Mouse (Mus musculus): ENCODE measurements around the gene Vsig2. TPM values are rescaled to one million over a fixed set of nuclear protein-coding genes. Genes with fewer than 3 reads are reported as not detected.
A peak's percentile ranks its signal among the peaks of the same experiment; 100 is the strongest.

Vsig2 gene
- polyA plus RNA-seq, 1 experiment from 2014 or later, result 0.15 TPM

DNA sequence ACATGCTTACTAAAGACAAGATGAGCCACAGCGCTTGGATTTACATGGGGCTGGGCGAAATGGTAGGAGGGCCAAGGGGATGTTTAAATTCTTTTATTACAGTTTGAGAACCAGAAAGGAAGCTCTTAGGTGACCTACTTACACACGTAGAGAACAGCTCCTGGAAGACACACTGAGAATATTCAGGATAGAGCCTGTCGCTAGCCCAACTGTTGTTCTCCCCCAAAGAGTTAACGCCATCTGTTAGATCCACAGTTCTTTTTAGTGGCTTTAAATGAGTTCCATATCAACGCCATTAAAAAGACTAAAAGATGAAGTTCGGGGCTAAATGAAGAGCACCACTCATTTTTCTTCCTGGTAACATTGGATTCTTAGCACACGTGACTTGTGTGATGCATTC lies 20.1 kb upstream of the Vsig2 start:
- Histone ChIP-seq H3K27ac (no peak overlapping the region), H3K4me2 (no peak overlapping the region), H3K9me3 (replicated peaks) (no peaks in the 10 kb centered on the region), H3K9ac (no peak overlapping the region), H3K4me1 (replicated peaks) (peaks cover 18% of the 10 kb centered on the region), H3K36me3 (peaks cover 11% of the 10 kb centered on the region), H3K4me3 (replicated peaks) (no peak overlapping the region), H3K27me3 (no peaks in the 10 kb centered on the region)
- no peak for DNase-seq
- 82% methylated on average over 8 of the region's 8 CpGs for WGBS (ENCODE audit: insufficient replicate concordance)
- ATAC-seq (ENCODE audit: low read depth), result no peak

DNA sequence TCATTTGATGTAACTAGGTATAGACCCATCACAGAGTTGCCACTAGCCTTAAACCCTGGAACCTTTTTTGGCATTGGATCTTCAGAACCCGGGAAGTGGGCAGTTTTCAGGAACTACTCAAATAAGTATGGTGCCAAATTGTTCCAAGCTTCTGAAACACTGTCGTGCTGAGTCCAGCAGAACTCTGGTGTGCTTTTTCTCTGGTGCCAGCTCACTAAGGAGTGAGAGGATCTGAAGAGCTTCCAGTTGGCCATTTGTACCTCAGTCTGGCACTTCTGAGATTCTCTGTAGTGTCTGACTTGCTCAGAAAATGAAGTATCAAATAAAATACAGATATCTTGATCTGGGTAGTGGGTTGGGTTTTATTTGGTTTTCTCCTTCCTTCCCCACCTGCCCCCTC lies 19.1 kb upstream of the Vsig2 start:
- H3K9me3 ChIP-seq (replicated peaks), result no peaks in the 10 kb centered on the region
- ATAC-seq (ENCODE audit: low read depth), result no peak
- 67% methylated on average over 2 of the region's 2 CpGs for WGBS (ENCODE audit: insufficient replicate concordance)

DNA sequence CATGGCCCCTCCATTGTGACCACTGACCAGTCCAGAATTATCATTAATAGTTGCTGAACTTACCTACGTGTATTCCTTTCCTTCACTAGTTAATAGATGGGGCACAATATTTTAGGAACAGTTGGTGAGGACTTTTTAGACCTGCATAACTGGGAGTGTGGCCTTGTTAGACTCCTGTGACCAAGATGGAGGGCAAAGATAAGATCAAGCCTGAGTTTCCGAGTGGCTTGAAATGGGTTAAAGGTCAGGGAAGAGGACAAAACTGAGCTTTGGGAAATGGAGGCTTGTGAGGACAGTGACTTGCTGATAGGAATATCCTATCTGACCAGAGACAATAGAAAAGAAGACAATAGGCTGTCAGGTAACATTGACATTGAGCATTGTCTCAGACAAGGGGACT lies 13.6 kb upstream of the Vsig2 start:
- Histone ChIP-seq H3K36me3 (peaks cover 6% of the 10 kb centered on the region), H3K27ac (no peak overlapping the region), H3K9ac (no peak overlapping the region), H3K9me3 (replicated peaks) (no peaks in the 10 kb centered on the region), H3K4me3 (replicated peaks) (no peak overlapping the region), H3K27me3 (peaks cover 48% of the 10 kb centered on the region), H3K4me2 (no peak overlapping the region), H3K4me1 (replicated peaks) (peaks cover 22% of the 10 kb centered on the region)
- WGBS (ENCODE audit: insufficient replicate concordance), result 70% methylated on average over 2 of the region's 2 CpGs
- DNase-seq, result no peak
- no peak for ATAC-seq (ENCODE audit: low read depth)

More for the DNA sequence above, 19.1 kb upstream of the Vsig2 start:
- no peak for DNase-seq
- Histone ChIP-seq H3K4me2 (no peak overlapping the region), H3K27me3 (no peaks in the 10 kb centered on the region), H3K4me1 (replicated peaks) (peaks cover 17% of the 10 kb centered on the region), H3K27ac (no peak overlapping the region), H3K4me3 (replicated peaks) (no peak overlapping the region), H3K36me3 (peaks cover 11% of the 10 kb centered on the region), H3K9ac (no peak overlapping the region)

DNA sequence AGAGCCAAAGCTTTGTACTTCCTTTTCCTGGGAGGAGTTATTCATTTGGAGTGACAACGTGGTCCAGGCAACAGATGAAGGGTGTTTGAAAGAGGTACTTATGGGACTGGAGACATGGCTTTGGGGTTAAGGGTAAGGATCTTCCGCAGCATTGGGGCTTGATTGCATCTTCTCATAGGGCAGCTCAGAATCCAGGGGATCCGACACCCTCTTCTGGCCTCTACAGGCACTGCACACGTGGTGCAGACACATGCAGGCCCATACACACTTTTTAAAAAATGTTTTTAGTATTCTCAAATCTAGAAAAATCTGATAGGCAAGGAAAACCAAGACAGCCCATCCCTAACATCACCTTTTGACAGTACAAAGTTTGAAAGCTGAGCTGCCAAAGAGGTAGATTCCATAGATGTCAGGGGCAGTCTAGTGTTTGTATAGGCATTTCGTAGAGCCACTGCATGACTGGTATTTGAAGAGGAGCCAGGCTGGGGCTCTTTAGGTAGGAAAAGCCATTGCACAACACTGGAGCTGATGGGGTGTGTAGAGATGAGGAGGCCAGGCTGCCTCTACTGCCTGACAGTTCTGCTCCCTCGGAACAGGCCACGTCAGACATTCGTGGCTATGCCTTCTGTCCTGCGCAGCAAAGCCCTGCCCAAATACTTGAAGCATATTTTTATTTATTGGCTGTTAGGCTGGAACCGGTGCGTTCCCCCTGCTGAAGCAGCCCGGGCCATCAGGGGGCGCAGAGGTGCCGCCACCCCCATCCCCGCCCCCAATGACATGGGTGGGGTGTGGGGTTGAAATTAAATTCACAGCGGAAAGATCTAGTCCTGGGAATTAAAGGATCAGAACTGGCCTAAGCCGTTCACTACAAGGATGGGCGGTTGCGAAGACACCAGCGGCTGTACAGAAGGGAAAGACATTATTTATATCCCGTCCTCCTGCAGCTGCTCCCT lies 12.3 kb upstream of the Vsig2 start:
- ATAC-seq (ENCODE audit: low read depth) (no peak), DNase-seq (no peak)
- no peaks in the 10 kb centered on the region for H3K9me3 ChIP-seq (replicated peaks)
- no peak overlapping the region for H3K27ac ChIP-seq
- peak overlapping the region; percentile 42 for H3K4me3 ChIP-seq (replicated peaks)
- peaks cover 32% of the 10 kb centered on the region for H3K4me1 ChIP-seq (replicated peaks)
- no peak overlapping the region for H3K9ac ChIP-seq
- H3K4me2 ChIP-seq, result peak overlapping the region; percentile 61
- WGBS (ENCODE audit: insufficient replicate concordance), result 23% methylated on average over 21 of the region's 21 CpGs
- peaks cover 60% of the 10 kb centered on the region for H3K27me3 ChIP-seq
- peaks cover 6% of the 10 kb centered on the region for H3K36me3 ChIP-seq

DNA sequence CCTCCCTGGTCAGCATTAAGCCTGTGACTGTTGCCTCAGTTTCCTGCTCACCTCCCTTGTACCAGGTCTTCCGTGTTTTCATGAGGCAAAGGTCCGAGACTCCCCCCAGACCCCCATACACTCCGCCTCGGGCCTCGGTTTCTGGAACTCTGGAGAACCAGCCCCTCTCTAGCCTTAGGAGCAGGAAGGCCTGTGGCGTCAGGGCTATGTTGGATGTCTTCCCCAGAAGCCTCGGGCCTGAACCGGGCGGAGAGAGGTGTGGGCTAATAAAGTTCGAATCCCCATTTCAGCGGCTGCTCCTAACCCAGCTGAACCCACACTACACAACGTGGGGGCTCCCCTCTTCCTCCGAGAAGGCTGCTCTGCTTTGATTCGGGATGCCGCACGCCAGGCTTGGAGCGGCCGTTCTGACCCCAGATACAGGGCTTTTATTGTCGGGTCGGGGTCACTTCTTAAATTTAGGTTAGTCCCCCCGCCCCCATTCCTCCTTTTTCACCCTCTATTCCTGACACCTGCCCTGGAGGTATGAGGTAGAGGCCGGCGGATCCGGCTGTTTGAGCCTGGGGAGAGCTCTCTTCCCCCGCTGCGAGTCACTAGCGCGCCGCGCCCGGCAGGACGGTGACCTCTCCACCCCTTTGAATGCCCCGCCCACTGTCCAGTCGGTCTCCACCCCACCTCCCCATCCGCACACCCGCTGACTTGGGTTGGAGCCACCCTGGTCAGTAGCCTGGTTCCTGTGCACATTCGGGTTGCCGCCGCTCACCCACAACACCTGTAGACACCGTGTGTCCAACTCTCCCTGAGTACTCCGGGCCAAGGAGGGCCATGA lies 11.4 kb upstream of the Vsig2 start, which contains the start of gene Esam:
TSS of gene Esam (plus strand) at position 683 of the 829 bp plus-strand sequence.
- ATAC-seq (ENCODE audit: low read depth) (peak; percentile 45), DNase-seq (peak; percentile 9)
- Histone ChIP-seq H3K4me3 (replicated peaks) (peak within 1 kb of the TSS; percentile 42), H3K36me3 (peaks cover 6% of the 10 kb centered on the region), H3K4me1 (replicated peaks) (peaks cover 32% of the 10 kb centered on the region), H3K9ac (peak within 1 kb of the TSS; percentile 22; the same call in 1 of the 2 replicates), H3K4me2 (peak within 1 kb of the TSS; percentile 61), H3K27ac (peak within 1 kb of the TSS; percentile 58), H3K9me3 (replicated peaks) (no peaks in the 10 kb centered on the region), H3K27me3 (peaks cover 66% of the 10 kb centered on the region)
- 3% methylated on average over 41 of the region's 41 CpGs for WGBS (ENCODE audit: insufficient replicate concordance)

DNA sequence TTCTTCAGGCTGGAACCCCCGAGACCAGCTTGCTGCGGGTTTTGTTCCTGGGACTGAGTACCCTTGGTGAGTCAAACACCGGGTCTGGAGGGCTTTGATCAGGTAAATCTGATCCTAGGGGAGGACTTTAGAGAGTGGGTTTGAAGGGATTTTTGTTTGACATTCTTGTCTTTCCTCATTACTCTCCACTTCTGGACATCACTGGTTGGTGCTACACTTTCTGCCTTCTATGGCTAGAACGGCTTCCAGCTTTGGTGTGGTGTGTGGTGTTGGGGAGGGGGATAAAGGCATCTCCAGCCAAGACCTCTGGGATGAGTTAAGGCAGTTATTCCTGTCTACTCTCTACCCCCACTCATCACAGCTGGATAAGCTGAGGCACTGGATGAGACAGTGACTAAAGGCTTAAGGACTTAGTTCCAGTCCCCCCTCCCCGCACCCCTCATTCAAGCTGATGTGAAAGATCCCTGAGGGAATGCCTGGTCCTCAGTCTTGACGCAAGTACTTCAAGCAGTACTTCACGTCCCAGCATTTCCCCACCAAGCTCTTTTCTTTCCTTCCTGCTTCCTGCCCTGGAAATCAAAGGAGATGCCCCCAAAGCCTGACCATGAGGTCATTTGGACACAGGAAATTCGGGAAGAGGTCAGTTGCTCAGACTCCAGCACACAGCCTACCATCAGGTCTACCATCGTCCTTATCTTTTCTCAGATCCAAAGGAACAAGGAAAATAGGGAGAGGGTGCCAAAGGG lies 10.7 kb upstream of the Vsig2 start:
- Histone ChIP-seq H3K27me3 (peaks cover 74% of the 10 kb centered on the region), H3K9me3 (replicated peaks) (no peaks in the 10 kb centered on the region), H3K36me3 (peaks cover under 1% of the 10 kb centered on the region; the same call in 1 of the 2 replicates), H3K4me3 (replicated peaks) (peak overlapping the region; percentile 42), H3K4me2 (peak overlapping the region; percentile 61), H3K9ac (no peak overlapping the region), H3K4me1 (replicated peaks) (peaks cover 32% of the 10 kb centered on the region), H3K27ac (peak overlapping the region; percentile 58)
- no peak for DNase-seq
- WGBS (ENCODE audit: insufficient replicate concordance), result 17% methylated on average over 9 of the region's 9 CpGs
- no peak for ATAC-seq (ENCODE audit: low read depth)

DNA sequence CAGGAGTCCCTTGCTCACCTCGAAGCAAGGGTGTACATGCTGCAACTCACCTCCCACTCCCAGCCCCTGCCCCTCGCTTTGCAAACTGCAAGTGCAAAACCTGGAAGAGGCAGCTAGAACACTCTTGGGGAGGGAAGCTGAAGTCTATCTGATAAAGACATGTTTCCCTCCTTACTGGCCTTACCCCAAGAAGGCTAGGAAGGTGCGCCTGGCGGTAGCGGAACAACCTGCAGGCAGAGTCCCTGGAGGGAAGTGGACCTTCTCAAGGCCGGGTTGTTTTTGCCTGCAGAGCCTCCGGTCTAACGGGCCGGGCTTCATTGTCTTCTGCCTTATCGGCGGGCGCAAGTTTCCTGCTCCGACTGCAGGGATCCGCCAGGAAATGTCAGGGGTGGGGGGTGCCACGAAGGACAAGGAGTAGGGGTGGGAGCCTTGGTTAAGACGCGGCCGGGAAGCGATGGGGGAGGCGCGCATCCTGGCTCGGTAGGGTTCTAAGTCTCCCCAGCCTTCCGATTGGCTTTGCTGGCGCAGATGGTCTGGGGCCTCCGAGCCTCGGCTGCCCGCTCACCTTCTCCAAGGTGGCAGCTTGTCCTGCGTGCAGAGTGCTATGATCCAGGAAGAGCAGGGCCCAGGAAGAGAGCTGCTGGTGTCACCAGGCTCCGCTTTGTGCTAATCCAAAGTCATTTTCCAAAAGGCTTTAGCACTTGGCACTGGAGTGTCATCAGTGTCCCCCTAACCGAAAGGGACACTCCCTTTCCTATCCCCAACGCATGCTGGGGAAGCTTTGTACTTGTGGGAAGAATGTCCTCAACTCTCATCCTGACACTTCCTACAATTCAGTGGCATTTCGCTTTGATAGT lies 8.8 kb upstream of the Vsig2 start:
- Histone ChIP-seq H3K36me3 (no peaks in the 10 kb centered on the region), H3K9me3 (replicated peaks) (no peaks in the 10 kb centered on the region), H3K9ac (peak overlapping the region; percentile 33; the same call in 1 of the 2 replicates), H3K4me3 (replicated peaks) (peak overlapping the region; percentile 43), H3K27ac (peak overlapping the region; percentile 16), H3K4me1 (replicated peaks) (peaks cover 32% of the 10 kb centered on the region), H3K27me3 (peaks cover 74% of the 10 kb centered on the region), H3K4me2 (peak overlapping the region; percentile 59)
- under 1% methylated on average over 32 of the region's 32 CpGs for WGBS (ENCODE audit: insufficient replicate concordance)
- ATAC-seq (ENCODE audit: low read depth) (peak; percentile 53), DNase-seq (no peak)

DNA sequence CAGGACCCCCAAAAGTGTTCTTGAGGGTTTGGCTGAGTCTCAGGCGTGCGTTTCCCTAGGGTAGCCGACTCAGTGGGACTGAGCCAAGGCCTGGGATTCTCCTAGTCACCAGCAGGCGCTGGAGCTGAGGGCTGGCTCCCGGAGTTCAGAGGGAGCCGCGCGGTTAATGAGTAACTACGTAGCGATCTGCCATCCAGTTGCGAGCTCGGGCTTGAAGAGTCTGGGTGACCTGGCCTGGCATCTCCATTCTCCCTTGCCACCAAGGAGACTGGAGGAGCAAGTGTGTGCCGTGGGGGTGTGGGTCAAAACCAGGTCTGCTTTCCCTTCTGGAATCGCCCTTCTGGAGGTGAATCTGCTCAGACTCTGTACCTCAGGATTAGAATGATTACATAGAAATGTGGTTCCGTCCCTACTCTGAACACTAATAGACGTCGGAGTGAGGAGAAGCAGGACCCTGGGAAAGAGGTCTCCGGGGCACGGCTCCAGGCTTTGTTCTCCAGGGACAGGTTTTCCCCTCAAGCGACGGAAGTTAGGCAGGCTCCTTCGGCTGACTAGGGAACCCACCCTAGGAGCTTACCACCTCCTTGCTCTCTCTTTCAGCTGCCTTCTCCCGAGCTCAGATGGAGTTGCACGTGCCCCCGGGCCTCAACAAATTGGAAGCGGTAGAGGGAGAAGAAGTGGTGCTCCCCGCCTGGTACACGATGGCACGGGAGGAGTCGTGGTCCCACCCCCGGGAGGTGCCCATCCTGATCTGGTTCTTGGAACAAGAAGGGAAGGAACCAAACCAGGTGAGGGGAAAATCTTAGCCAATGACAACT lies 8.0 kb upstream of the Vsig2 start:
- WGBS (ENCODE audit: insufficient replicate concordance), result 6% methylated on average over 31 of the region's 31 CpGs
- peak; percentile 51 for ATAC-seq (ENCODE audit: low read depth)
- Histone ChIP-seq H3K27ac (no peak overlapping the region; the same call in 1 of the 2 replicates), H3K27me3 (peaks cover 71% of the 10 kb centered on the region), H3K4me1 (replicated peaks) (peaks cover 32% of the 10 kb centered on the region), H3K4me2 (peak overlapping the region; percentile 59), H3K36me3 (no peaks in the 10 kb centered on the region), H3K9me3 (replicated peaks) (no peaks in the 10 kb centered on the region), H3K9ac (peak overlapping the region; percentile 33), H3K4me3 (replicated peaks) (peak overlapping the region; percentile 43)
- DNase-seq, result no peak

DNA sequence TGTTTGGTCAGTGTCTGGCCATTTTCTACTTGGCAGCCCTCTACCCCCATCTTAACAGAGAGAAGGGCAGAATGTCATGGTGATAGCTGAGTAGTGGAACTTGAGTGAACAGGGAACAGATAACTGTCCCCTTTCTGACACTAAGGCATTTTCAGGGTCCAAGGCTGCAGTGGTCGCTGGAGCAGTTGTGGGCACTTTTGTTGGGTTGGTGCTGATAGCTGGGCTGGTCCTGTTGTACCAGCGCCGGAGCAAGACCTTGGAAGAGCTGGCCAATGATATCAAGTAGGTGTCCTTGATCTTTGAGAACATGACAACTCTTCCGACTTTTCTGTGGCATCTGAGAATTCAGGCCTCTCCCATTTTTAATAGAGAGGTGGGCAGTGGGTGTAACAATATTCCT lies 2.2 kb upstream of the Vsig2 start:
- 63% methylated on average over 4 of the region's 4 CpGs for WGBS (ENCODE audit: insufficient replicate concordance)

More for the DNA sequence above, 2.2 kb upstream of the Vsig2 start:
- H3K9ac ChIP-seq, result no peak overlapping the region
- no peak overlapping the region for H3K4me3 ChIP-seq (replicated peaks)
- no peaks in the 10 kb centered on the region for H3K36me3 ChIP-seq
- peaks cover 17% of the 10 kb centered on the region for H3K27me3 ChIP-seq
- no peaks in the 10 kb centered on the region for H3K9me3 ChIP-seq (replicated peaks)
- no peak overlapping the region for H3K4me2 ChIP-seq
- no peaks in the 10 kb centered on the region; the same call in 1 of the 2 replicates for H3K4me1 ChIP-seq (replicated peaks)
- H3K27ac ChIP-seq, result no peak overlapping the region
- ATAC-seq (ENCODE audit: low read depth) (no peak), DNase-seq (no peak)
